Mouse (Mus musculus): ENCODE results near the gene Lin7a. TPM values are rescaled to one million over a fixed set of nuclear protein-coding genes. Genes with fewer than 3 reads are reported as not detected.

The Lin7a gene
- total and polyA plus RNA-seq, 2 experiments from 2014 or later, result 16.0 to 26.3 TPM

DNA sequence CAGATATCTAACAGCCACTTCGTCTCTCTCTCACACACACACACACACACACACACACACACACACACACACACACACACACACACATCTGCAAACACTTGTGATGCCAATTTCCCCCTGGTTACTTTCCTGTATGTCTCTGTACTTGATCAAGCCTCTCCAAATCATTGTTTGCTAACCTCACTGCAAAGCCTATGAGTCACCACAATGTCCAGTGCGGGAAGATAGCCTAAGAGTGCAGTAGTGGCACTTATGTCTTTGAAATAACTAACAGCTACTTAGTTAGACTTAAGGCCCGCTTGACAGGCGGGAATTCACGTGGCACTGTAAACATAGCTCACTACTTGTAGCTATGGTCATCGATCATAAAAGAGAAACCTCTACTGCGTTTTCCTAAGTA lies 196.3 kb downstream of the Lin7a start:
- Histone ChIP-seq H3K27ac (ENCODE audit: low read depth, low read length) (no peak overlapping the region), H3K4me1 (ENCODE audit: insufficient read depth) (no peaks in the 10 kb centered on the region), H3K4me2 (ENCODE audit: low read depth) (no peak overlapping the region), H3K4me3 (ENCODE audit: low read depth, low read length) (no peak overlapping the region), H3K9me3 (ENCODE audit: low read length) (no peaks in the 10 kb centered on the region), H3K27me3 (ENCODE audit: insufficient read depth, low read length) (no peaks in the 10 kb centered on the region), H3K36me3 (ENCODE audit: insufficient read depth) (no peaks in the 10 kb centered on the region), H3K9ac (no peak overlapping the region)
- no peak for DNase-seq
- WGBS, result 85% methylated on average over 7 of the region's 7 CpGs
- no peak for ATAC-seq
- no peak for TF ChIP-seq CTCF (IDR thresholded peaks at IDR 0.05; ENCODE audit: low read depth)

Other genes starting within 250 kb of the Lin7a start
- 1.6 and 2.2 TPM in 2 replicates for gene Acss3, start 148.0 kb upstream of the Lin7a start, total RNA-seq (2014; rRNA removed)
- gene Acss3, start 148.0 kb upstream of the Lin7a start, polyA plus RNA-seq (2015; fragmentation: Nextera tagmentation; extraction: Ambion mirVana), result 0.40 and 0.57 TPM in 2 replicates
- not detected in 2 replicates for gene Myf5, start 214.4 kb downstream of the Lin7a start, total RNA-seq (2014; rRNA removed)
- not detected in 2 replicates for gene Myf5, start 214.4 kb downstream of the Lin7a start, polyA plus RNA-seq (2015; fragmentation: Nextera tagmentation; extraction: Ambion mirVana)
- 0.38 TPM in 1 of 2 replicates, not detected in the other for gene Myf6, start 223.1 kb downstream of the Lin7a start, total RNA-seq (2014; rRNA removed)
- not detected in 2 replicates for gene Myf6, start 223.1 kb downstream of the Lin7a start, polyA plus RNA-seq (2015; fragmentation: Nextera tagmentation; extraction: Ambion mirVana)